Mouse (Mus musculus): ENCODE measurements around the gene Ewsr1. TPM values are rescaled to one million over a fixed set of nuclear protein-coding genes. Genes with fewer than 3 reads are reported as not detected.
"Not testable (repeated sequence)": the region's sequence is repeated elsewhere in the genome, so short reads cannot be mapped to it uniquely, and the experiment has no call there.

Ewsr1 gene
- polyA plus RNA-seq, 1 experiment, result 449 TPM

- 22% methylated on average over 5 of the region's 5 CpGs for WGBS
- Histone ChIP-seq H3K27me3 (ENCODE audit: control insufficient read depth, insufficient read depth, low read length) (no peaks in the 10 kb centered on the region), H3K4me3 (replicated peaks; ENCODE audit: insufficient read depth, low read depth, low read length) (no peak overlapping the region), H3K27ac (ENCODE audit: insufficient read depth, low read length) (no peak overlapping the region), H3K4me1 (ENCODE audit: control insufficient read depth, insufficient read depth, low read length) (peaks cover 12% of the 10 kb centered on the region)
- no peak for DNase-seq
- no peak for TF ChIP-seq CTCF (IDR thresholded peaks at IDR 0.05; ENCODE audit: borderline replicate concordance, insufficient read depth, low read depth, low read length)
- TF ChIP-seq POLR2A (IDR thresholded peaks at IDR 0.05; ENCODE audit: borderline replicate concordance, insufficient read depth, low read length), result no peak
These were observed 3.2 kb downstream of the Ewsr1 start for GRCm38 (mm10) chr11:5095877-5096276.

- no peak for TF ChIP-seq POLR2A (IDR thresholded peaks at IDR 0.05; ENCODE audit: borderline replicate concordance, insufficient read depth, low read length)
- TF ChIP-seq CTCF (IDR thresholded peaks at IDR 0.05; ENCODE audit: borderline replicate concordance, insufficient read depth, low read depth, low read length), result peak; percentile 22; the same call in 1 of the 2 replicates
- no peak overlapping the region for H3K27ac ChIP-seq (ENCODE audit: insufficient read depth, low read length)
- 8% methylated on average over 2 of the region's 2 CpGs for WGBS
- H3K27me3 ChIP-seq (ENCODE audit: control insufficient read depth, insufficient read depth, low read length), result no peaks in the 10 kb centered on the region
- peaks cover 6% of the 10 kb centered on the region for H3K4me1 ChIP-seq (ENCODE audit: control insufficient read depth, insufficient read depth, low read length)
- H3K4me3 ChIP-seq (replicated peaks; ENCODE audit: insufficient read depth, low read depth, low read length), result no peak overlapping the region
- DNase-seq, result no peak
These were observed 7.4 kb downstream of the Ewsr1 start for GRCm38 (mm10) chr11:5091706-5092105.

GRCm38 (mm10) chr11:5089147-5089546 lies 9.9 kb downstream of the Ewsr1 start:
- DNase-seq, result no peak
- H3K4me3 ChIP-seq (replicated peaks; ENCODE audit: insufficient read depth, low read depth, low read length), result no peak overlapping the region
- WGBS, result 79% methylated on average over 1 of the region's 1 CpGs
- no peak for TF ChIP-seq CTCF (IDR thresholded peaks at IDR 0.05; ENCODE audit: borderline replicate concordance, insufficient read depth, low read depth, low read length)
- TF ChIP-seq POLR2A (IDR thresholded peaks at IDR 0.05; ENCODE audit: borderline replicate concordance, insufficient read depth, low read length), result no peak
- no peaks in the 10 kb centered on the region for H3K27me3 ChIP-seq (ENCODE audit: control insufficient read depth, insufficient read depth, low read length)
- no peak overlapping the region for H3K27ac ChIP-seq (ENCODE audit: insufficient read depth, low read length)
- H3K4me1 ChIP-seq (ENCODE audit: control insufficient read depth, insufficient read depth, low read length), result peaks cover 3% of the 10 kb centered on the region; the same call in 1 of the 2 replicates

- not testable (repeated sequence) for DNase-seq
- WGBS, result 77% methylated on average over 4 of the region's 5 CpGs
These were observed 22.2 kb downstream of the Ewsr1 start for GRCm38 (mm10) chr11:5076843-5077242.

GRCm38 (mm10) chr11:5075760-5076159 lies 23.3 kb downstream of the Ewsr1 start:
- Histone ChIP-seq H3K27ac (ENCODE audit: insufficient read depth, low read length) (no peak overlapping the region), H3K27me3 (ENCODE audit: control insufficient read depth, insufficient read depth, low read length) (no peaks in the 10 kb centered on the region), H3K4me3 (replicated peaks; ENCODE audit: insufficient read depth, low read depth, low read length) (no peak overlapping the region), H3K4me1 (ENCODE audit: control insufficient read depth, insufficient read depth, low read length) (no peaks in the 10 kb centered on the region)
- no peak for DNase-seq
- no peak for TF ChIP-seq CTCF (IDR thresholded peaks at IDR 0.05; ENCODE audit: borderline replicate concordance, insufficient read depth, low read depth, low read length)
- no peak for TF ChIP-seq POLR2A (IDR thresholded peaks at IDR 0.05; ENCODE audit: borderline replicate concordance, insufficient read depth, low read length)

More at GRCm38 (mm10) chr11:5076843-5077242, 22.2 kb downstream of the Ewsr1 start:
- not testable (repeated sequence) for H3K27ac ChIP-seq (ENCODE audit: insufficient read depth, low read length); H3K4me1 ChIP-seq (ENCODE audit: control insufficient read depth, insufficient read depth, low read length); H3K4me3 ChIP-seq (replicated peaks; ENCODE audit: insufficient read depth, low read depth, low read length); H3K27me3 ChIP-seq (ENCODE audit: control insufficient read depth, insufficient read depth, low read length)

- H3K4me1 ChIP-seq (ENCODE audit: control insufficient read depth, insufficient read depth, low read length), result no peaks in the 10 kb centered on the region
- no peak overlapping the region for H3K4me3 ChIP-seq (replicated peaks; ENCODE audit: insufficient read depth, low read depth, low read length)
- H3K27ac ChIP-seq (ENCODE audit: insufficient read depth, low read length), result no peak overlapping the region
- 55% methylated on average over 4 of the region's 4 CpGs for WGBS
- DNase-seq, result no peak
- TF ChIP-seq POLR2A (IDR thresholded peaks at IDR 0.05; ENCODE audit: borderline replicate concordance, insufficient read depth, low read length) (no peak), CTCF (IDR thresholded peaks at IDR 0.05; ENCODE audit: borderline replicate concordance, insufficient read depth, low read depth, low read length) (peak; percentile 35; the same call in 1 of the 2 replicates)
- no peaks in the 10 kb centered on the region for H3K27me3 ChIP-seq (ENCODE audit: control insufficient read depth, insufficient read depth, low read length)
These were observed 24.2 kb downstream of the Ewsr1 start for GRCm38 (mm10) chr11:5074882-5075281.

- Histone ChIP-seq H3K27me3 (ENCODE audit: control insufficient read depth, insufficient read depth, low read length) (no peaks in the 10 kb centered on the region), H3K4me3 (replicated peaks; ENCODE audit: insufficient read depth, low read depth, low read length) (no peak overlapping the region), H3K4me1 (ENCODE audit: control insufficient read depth, insufficient read depth, low read length) (peaks cover 2% of the 10 kb centered on the region; the same call in 1 of the 2 replicates), H3K27ac (ENCODE audit: insufficient read depth, low read length) (no peak overlapping the region)
- TF ChIP-seq CTCF (IDR thresholded peaks at IDR 0.05; ENCODE audit: borderline replicate concordance, insufficient read depth, low read depth, low read length) (no peak), POLR2A (IDR thresholded peaks at IDR 0.05; ENCODE audit: borderline replicate concordance, insufficient read depth, low read length) (no peak)
- whole genome bisulfite sequencing, result 75% methylated on average over 9 of the region's 9 CpGs
- DNase-seq, result no peak
These were observed 30.7 kb downstream of the Ewsr1 start for GRCm38 (mm10) chr11:5068126-5068971.

GRCm38 (mm10) chr11:5067063-5067462 lies 32.0 kb downstream of the Ewsr1 start:
- DNase-seq, result no peak
- peaks cover 14% of the 10 kb centered on the region for H3K4me1 ChIP-seq (ENCODE audit: control insufficient read depth, insufficient read depth, low read length)
- no peak overlapping the region for H3K27ac ChIP-seq (ENCODE audit: insufficient read depth, low read length)
- TF ChIP-seq POLR2A (IDR thresholded peaks at IDR 0.05; ENCODE audit: borderline replicate concordance, insufficient read depth, low read length) (no peak), CTCF (IDR thresholded peaks at IDR 0.05; ENCODE audit: borderline replicate concordance, insufficient read depth, low read depth, low read length) (no peak)
- H3K27me3 ChIP-seq (ENCODE audit: control insufficient read depth, insufficient read depth, low read length), result no peaks in the 10 kb centered on the region
- H3K4me3 ChIP-seq (replicated peaks; ENCODE audit: insufficient read depth, low read depth, low read length), result no peak overlapping the region

All from cerebellum, adult 2 months (tissue).